Mouse (Mus musculus) midbrain, embryonic 11.5 days (tissue): ENCODE data around the gene Sim1. TPM values are rescaled to one million over a fixed set of nuclear protein-coding genes. Genes with fewer than 3 reads are reported as not detected.
A peak's percentile ranks its signal among the peaks of the same experiment; 100 is the strongest.

Experiments
- ATAC-seq: fragments of 200-750 bp; cut with Nextera tagmentation; 2 replicates; pipeline ENCODE4 v1.8.0; 2017; ENCODE audit warnings: moderate TSS enrichment, moderate library complexity; ENCODE audit not compliant: low FRiP score
- DNase-seq: peaks from one replicate; pipeline ENCODE4 v3.0.0; 2015; ENCODE audit warnings: low spot score; ENCODE audit errors: missing footprints
- H3K27ac ChIP-seq: fragments of 300-500 bp; sonication (generic); 2 replicates; pipeline ENCODE4 v1.5.1; 2014; ENCODE audit warnings: low read depth, low read length
- H3K27me3 ChIP-seq: fragments of 300-500 bp; sonication (generic); 2 replicates; pipeline ENCODE4 v1.6.1; 2014; ENCODE audit warnings: mild to moderate bottlenecking, low read length, moderate library complexity, mixed read lengths; ENCODE audit not compliant: control insufficient read depth, insufficient read depth
- H3K36me3 ChIP-seq: fragments of 300-500 bp; sonication (generic); 2 replicates; pipeline ENCODE4 v1.6.1; 2014; ENCODE audit warnings: mild to moderate bottlenecking, low read length, moderate library complexity, mixed read lengths; ENCODE audit not compliant: control insufficient read depth, insufficient read depth
- H3K4me1 ChIP-seq: fragments of 300-500 bp; sonication (generic); 2 replicates; pipeline ENCODE4 v1.6.1; 2014; ENCODE audit warnings: low read length; ENCODE audit not compliant: control insufficient read depth, insufficient read depth
- H3K4me2 ChIP-seq: fragments of 300-500 bp; sonication (generic); 2 replicates; pipeline ENCODE4 v1.6.1; 2014; ENCODE audit warnings: mild to moderate bottlenecking, moderate library complexity
- H3K4me3 ChIP-seq: fragments of 300-500 bp; sonication (generic); 2 replicates; pipeline ENCODE4 v1.5.1; 2014; ENCODE audit warnings: low read depth, low read length
- H3K9ac ChIP-seq: fragments of 300-500 bp; sonication (generic); 2 replicates; pipeline ENCODE4 v1.6.1; 2014; ENCODE audit warnings: low read length
- H3K9me3 ChIP-seq: fragments of 300-500 bp; sonication (generic); 2 replicates; pipeline ENCODE4 v1.6.1; 2016; ENCODE audit warnings: low read length; ENCODE audit not compliant: control insufficient read depth
- WGBS: fragments of 180-500 bp; shearing (Covaris S2); extraction: QIAGEN DNeasy Blood & Tissue Kit; methylation state at CpG from one replicate; pipeline ENCODE4 v1.1.7; 2014; 5-methylcytosine and 5-hydroxymethylcytosine counted together
- polyA plus RNA-seq: library from polyadenylated mRNA; unstranded; fragments of >200 nt; fragmentation: Nextera tagmentation; extraction: Ambion mirVana; gene quantifications from 2 replicates; pipeline ENCODE4 v1.2.1, GENCODE M21; 2014

Sim1 gene
- 7.9 and 8.7 TPM in 2 replicates for polyA plus RNA-seq

DNA sequence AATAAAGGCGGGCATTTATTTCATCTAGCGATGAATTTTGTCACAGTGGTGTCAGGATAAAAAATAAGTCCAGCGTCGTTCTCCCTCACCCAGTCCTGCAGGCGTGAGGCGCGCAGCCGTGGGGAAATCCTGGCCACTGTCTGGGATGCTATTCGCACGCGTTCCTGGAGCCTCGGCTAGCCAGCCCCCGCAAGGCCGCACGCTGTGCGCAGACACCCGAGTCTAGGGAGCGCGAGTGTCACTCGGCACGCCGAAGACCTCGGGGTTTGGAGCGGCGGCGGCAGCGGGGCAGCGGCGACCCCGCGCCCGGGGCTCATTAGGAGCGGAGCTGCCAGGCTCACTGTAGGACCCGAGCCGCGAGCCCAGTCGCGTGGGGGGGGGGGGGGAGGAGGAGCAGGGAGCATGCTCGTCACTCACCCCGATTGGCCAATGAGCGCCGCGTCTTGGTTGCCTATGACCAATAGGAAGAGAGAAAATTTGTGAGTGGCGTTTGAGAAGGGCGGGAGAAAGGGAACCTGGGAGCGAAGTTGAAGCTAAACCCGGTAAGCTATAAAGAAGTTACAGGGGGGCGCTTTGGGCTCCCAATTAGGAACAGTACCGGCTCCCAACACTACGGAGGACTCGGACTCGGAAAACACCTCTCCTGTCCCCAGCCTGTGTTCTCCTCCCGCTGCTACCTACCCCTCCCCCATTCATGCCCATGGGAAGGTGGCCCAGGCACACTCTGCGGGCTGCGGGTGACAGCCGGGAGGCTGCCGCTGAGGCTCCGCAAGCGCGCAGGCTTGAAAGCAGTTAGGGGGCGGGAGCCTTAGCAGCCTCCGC, at the start of gene Sim1:
Sim1 (plus strand) TSS at position 585 of the 822 bp plus-strand sequence.
- WGBS, result under 1% methylated on average over 52 of the region's 62 CpGs
- H3K9me3 ChIP-seq, result no peaks in the 10 kb centered on the region
- H3K27ac ChIP-seq, result peak within 1 kb of the TSS; percentile 48; the same call in 1 of the 2 replicates
- H3K36me3 ChIP-seq, result no peaks in the 10 kb centered on the region
- peaks cover 90% of the 10 kb centered on the region for H3K27me3 ChIP-seq
- DNase-seq (peak; percentile 98), ATAC-seq (peak; percentile 96)
- H3K4me3 ChIP-seq, result peak within 1 kb of the TSS; percentile 48
- H3K4me2 ChIP-seq, result peak within 1 kb of the TSS; percentile 71
- peaks cover 18% of the 10 kb centered on the region for H3K4me1 ChIP-seq
- H3K9ac ChIP-seq, result peak within 1 kb of the TSS; percentile 58

DNA sequence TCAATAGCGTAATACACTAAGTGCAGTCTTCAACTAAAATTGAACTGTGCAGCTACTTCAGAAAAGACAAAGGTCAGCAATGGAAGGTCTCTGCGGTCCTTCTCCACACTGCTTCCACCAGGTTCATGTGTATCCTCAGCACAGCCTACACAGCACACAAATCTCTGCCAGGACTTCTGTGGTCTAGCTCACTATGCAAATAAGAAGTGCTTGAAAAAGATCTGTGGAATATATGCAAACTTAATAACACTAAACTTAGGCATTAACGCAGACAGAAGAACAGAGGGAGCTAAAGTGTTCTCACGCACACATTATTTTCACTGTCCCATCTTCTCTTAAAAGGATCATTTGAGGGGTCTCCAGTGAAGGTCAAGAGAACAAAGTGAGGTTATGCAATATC, 26.4 kb upstream of the Sim1 start:
- DNase-seq, result no peak
- Histone ChIP-seq H3K4me3 (no peak overlapping the region), H3K27ac (no peak overlapping the region), H3K9me3 (no peaks in the 10 kb centered on the region), H3K36me3 (no peaks in the 10 kb centered on the region), H3K4me1 (no peaks in the 10 kb centered on the region), H3K27me3 (no peaks in the 10 kb centered on the region), H3K4me2 (no peak overlapping the region), H3K9ac (no peak overlapping the region)
- WGBS, result 92% methylated on average over 4 of the region's 4 CpGs
- ATAC-seq, result no peak

DNA sequence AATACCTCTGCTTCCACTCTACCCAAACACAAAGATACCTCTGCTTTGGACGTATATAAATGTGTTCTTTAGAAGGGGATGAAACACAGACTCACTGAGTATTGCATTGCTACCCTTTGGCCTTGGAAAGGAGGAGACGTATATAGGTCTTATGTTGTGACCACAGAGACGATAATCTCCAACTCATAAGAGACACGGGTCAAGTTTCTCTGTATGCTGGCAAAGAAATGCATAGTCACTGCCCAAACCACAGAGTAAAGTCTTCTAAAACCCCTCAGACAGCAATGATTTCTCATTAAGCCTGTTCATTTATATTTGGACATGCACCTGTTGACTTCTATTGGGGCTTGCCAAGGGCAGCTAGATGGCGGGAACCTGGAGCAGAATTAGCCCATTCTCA, 17.6 kb upstream of the Sim1 start:
- Histone ChIP-seq H3K4me2 (no peak overlapping the region), H3K9me3 (no peaks in the 10 kb centered on the region), H3K4me1 (no peaks in the 10 kb centered on the region), H3K36me3 (no peaks in the 10 kb centered on the region), H3K9ac (no peak overlapping the region), H3K4me3 (no peak overlapping the region), H3K27ac (no peak overlapping the region), H3K27me3 (no peaks in the 10 kb centered on the region)
- DNase-seq (no peak), ATAC-seq (no peak)
- 89% methylated on average over 5 of the region's 5 CpGs for WGBS

- Histone ChIP-seq H3K9ac (no peak overlapping the region), H3K4me3 (no peak overlapping the region), H3K4me2 (no peak overlapping the region), H3K36me3 (no peaks in the 10 kb centered on the region), H3K4me1 (no peaks in the 10 kb centered on the region), H3K27ac (no peak overlapping the region), H3K27me3 (no peaks in the 10 kb centered on the region), H3K9me3 (no peaks in the 10 kb centered on the region)
- DNase-seq, result no peak
- 13% methylated on average over 2 of the region's 2 CpGs for WGBS
- peak; percentile 70 for ATAC-seq
Measured at GRCm38 (mm10) chr10:50881476-50882069, 13.0 kb upstream of the Sim1 start.

DNA sequence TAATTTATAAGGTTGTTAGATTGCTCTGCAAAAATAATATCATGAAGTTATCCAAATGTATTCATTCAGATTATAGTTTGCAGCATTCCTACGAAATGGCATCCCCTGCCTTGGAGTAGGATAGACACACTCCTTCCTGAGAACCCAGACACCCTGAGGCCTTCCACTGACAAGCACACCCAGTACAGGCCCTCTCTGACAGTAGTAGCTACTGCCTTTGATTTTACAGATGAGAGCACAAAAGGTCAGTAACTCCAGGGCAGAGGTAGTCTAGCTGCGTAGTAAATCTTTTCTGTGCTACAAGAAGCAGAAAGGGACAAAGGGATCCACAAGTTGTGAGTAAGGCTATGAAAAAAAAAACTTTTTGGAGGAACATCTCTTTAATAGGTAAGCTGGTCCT, 12.2 kb upstream of the Sim1 start:
- Histone ChIP-seq H3K27me3 (no peaks in the 10 kb centered on the region), H3K36me3 (no peaks in the 10 kb centered on the region), H3K4me3 (no peak overlapping the region), H3K9ac (no peak overlapping the region), H3K27ac (no peak overlapping the region), H3K4me1 (no peaks in the 10 kb centered on the region), H3K4me2 (no peak overlapping the region), H3K9me3 (no peaks in the 10 kb centered on the region)
- ATAC-seq, result no peak
- DNase-seq, result no peak
- 73% methylated on average over 2 of the region's 2 CpGs for WGBS

- Histone ChIP-seq H3K27me3 (peaks cover 24% of the 10 kb centered on the region), H3K9ac (no peak overlapping the region), H3K4me2 (no peak overlapping the region), H3K27ac (no peak overlapping the region), H3K9me3 (no peaks in the 10 kb centered on the region), H3K4me3 (no peak overlapping the region), H3K4me1 (no peaks in the 10 kb centered on the region), H3K36me3 (no peaks in the 10 kb centered on the region)
- DNase-seq (peak; percentile 54), ATAC-seq (no peak)
- 74% methylated on average over 4 of the region's 4 CpGs for WGBS
Measured at GRCm38 (mm10) chr10:50886305-50886704, 8.2 kb upstream of the Sim1 start.

GRCm38 (mm10) chr10:50890621-50891020, 3.9 kb upstream of the Sim1 start:
- Histone ChIP-seq H3K27ac (no peak overlapping the region), H3K36me3 (no peaks in the 10 kb centered on the region), H3K9me3 (no peaks in the 10 kb centered on the region), H3K4me1 (peaks cover 18% of the 10 kb centered on the region), H3K4me2 (no peak overlapping the region; the same call in 1 of the 2 replicates), H3K9ac (no peak overlapping the region), H3K27me3 (peaks cover 66% of the 10 kb centered on the region), H3K4me3 (no peak overlapping the region)
- WGBS, result 14% methylated on average over 6 of the region's 6 CpGs
- DNase-seq (peak; percentile 90), ATAC-seq (no peak)

GRCm38 (mm10) chr10:50891876-50892711, 2.5 kb upstream of the Sim1 start:
- peaks cover 18% of the 10 kb centered on the region for H3K4me1 ChIP-seq
- H3K27me3 ChIP-seq, result peaks cover 78% of the 10 kb centered on the region
- peak overlapping the region; percentile 11; the same call in 1 of the 2 replicates for H3K4me3 ChIP-seq
- no peak overlapping the region for H3K9ac ChIP-seq
- peak overlapping the region; percentile 71 for H3K4me2 ChIP-seq
- DNase-seq (peak; percentile 96), ATAC-seq (no peak)
- no peaks in the 10 kb centered on the region for H3K36me3 ChIP-seq
- no peaks in the 10 kb centered on the region for H3K9me3 ChIP-seq
- WGBS, result under 1% methylated on average over 26 of the region's 26 CpGs
- no peak overlapping the region for H3K27ac ChIP-seq
